Comparison of ENCODE assay signal across 22 mouse cellular contexts in the genomic region with DNA sequence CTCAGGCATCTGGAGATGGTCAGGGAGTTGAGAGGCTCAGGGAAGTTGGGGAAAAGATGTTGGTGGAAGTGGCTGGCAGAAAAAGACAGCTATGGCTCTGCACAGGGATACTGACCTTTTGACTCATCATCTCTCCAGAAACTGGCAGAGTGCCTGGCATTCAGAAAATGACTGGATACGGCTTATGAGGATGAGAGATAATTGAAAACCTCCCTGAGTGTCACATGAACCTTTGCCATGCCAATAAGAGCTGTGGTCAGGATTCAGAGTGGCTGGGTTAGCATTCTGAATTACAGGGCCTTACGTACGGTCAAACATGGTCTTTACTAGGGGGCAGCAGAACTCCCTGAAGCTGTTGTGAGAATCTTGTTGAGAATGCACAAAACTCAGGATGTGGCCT. TPM values are rescaled to one million over a fixed set of nuclear protein-coding genes. Genes with fewer than 3 reads are reported as not detected.
"Had no signal": no experiment of that assay in that cellular context is flagged by ENCODE, and none has a peak within 500 bp of the region (broad histone marks: within the 10 kb centered on the region; RNA-seq: fewer than 3 reads in every experiment).

No protein-coding gene starts in this region.

- H3K4me3 ChIP-seq: limb, embryonic 15.5 days; liver, embryonic 12.5 days; lung, embryonic 15.5 days; megakaryocyte, embryonic 14.5 days; midbrain, embryonic 15.5 days; neural tube, embryonic 13.5 days; stomach, embryonic 15.5 days had no signal

- ATAC-seq: liver, embryonic 12.5 days; midbrain, embryonic 15.5 days had no signal

- H3K9me3 ChIP-seq: limb, embryonic 15.5 days; liver, embryonic 12.5 days; lung, embryonic 15.5 days; midbrain, embryonic 15.5 days; neural tube, embryonic 13.5 days; stomach, embryonic 15.5 days had no signal

- H3K36me3 ChIP-seq: limb, embryonic 15.5 days; liver, embryonic 12.5 days; lung, embryonic 15.5 days; midbrain, embryonic 15.5 days; neural tube, embryonic 13.5 days; stomach, embryonic 15.5 days had no signal

- H3K4me2 ChIP-seq: limb, embryonic 15.5 days; liver, embryonic 12.5 days; lung, embryonic 15.5 days; midbrain, embryonic 11.5 days; midbrain, embryonic 15.5 days; neural tube, embryonic 13.5 days; stomach, embryonic 15.5 days had no signal

- DNase-seq: kidney, postnatal 14 days; lung, postnatal 14 days; retina, postnatal 1 day; thymus, postnatal 4 days had no signal

- H3K27me3 ChIP-seq: limb, embryonic 15.5 days; liver, embryonic 12.5 days; lung, embryonic 15.5 days; megakaryocyte, embryonic 14.5 days; midbrain, embryonic 15.5 days; neural tube, embryonic 13.5 days; stomach, embryonic 15.5 days had no signal

- H3K9ac ChIP-seq: limb, embryonic 15.5 days; liver, embryonic 12.5 days; lung, embryonic 15.5 days; midbrain, embryonic 15.5 days; neural tube, embryonic 13.5 days; stomach, embryonic 15.5 days had no signal

- H3K27ac ChIP-seq: limb, embryonic 15.5 days; liver, embryonic 12.5 days; lung, embryonic 15.5 days; macrophage; midbrain, embryonic 15.5 days; neural tube, embryonic 13.5 days; stomach, embryonic 15.5 days had no signal

- H3K4me1 ChIP-seq: limb, embryonic 15.5 days; liver, embryonic 12.5 days; lung, embryonic 15.5 days; megakaryocyte, embryonic 14.5 days; midbrain, embryonic 15.5 days; neural tube, embryonic 13.5 days; stomach, embryonic 15.5 days had no signal

RNA-seq across cellular contexts. Expression of gene Prr9, which starts 2.8 kb away (rescaled TPM):
- total RNA-seq: layer of hippocampus, adult 8-10 months; layer of hippocampus, postnatal 14 days; left cerebral cortex, adult 18-20 months; left cerebral cortex, postnatal 14 days; monocyte, adult 5-6 weeks had no signal
- polyA plus RNA-seq: large intestine, adult 2 months; limb, embryonic 11.5 days; liver, embryonic 12.5 days; liver, embryonic 16.5 days; lung, embryonic 15.5 days; macrophage; midbrain, embryonic 11.5 days; midbrain, embryonic 15.5 days; neural tube, embryonic 13.5 days; spleen, adult 2 months; stomach, embryonic 15.5 days had no signal

RNA-seq across cellular contexts. Expression of gene Lelp1, which starts 21.6 kb away (rescaled TPM):
- total RNA-seq: layer of hippocampus, adult 8-10 months; layer of hippocampus, postnatal 14 days; left cerebral cortex, adult 18-20 months; left cerebral cortex, postnatal 14 days; monocyte, adult 5-6 weeks had no signal
- polyA plus RNA-seq: large intestine, adult 2 months; limb, embryonic 11.5 days; limb, embryonic 15.5 days; liver, embryonic 12.5 days; liver, embryonic 16.5 days; lung, embryonic 15.5 days; macrophage; midbrain, embryonic 11.5 days; midbrain, embryonic 15.5 days; neural tube, embryonic 13.5 days; spleen, adult 2 months; stomach, embryonic 15.5 days had no signal

RNA-seq across cellular contexts. Expression of gene Lor, which starts 38.0 kb away (rescaled TPM):
- total RNA-seq: monocyte, adult 5-6 weeks had no signal
- polyA plus RNA-seq: liver, embryonic 16.5 days; macrophage had no signal
